Mouse (Mus musculus) thymus, postnatal 25 days (tissue): ENCODE results near the gene Arsb.
"Not testable (repeated sequence)": the region's sequence is repeated elsewhere in the genome, so short reads cannot be mapped to it uniquely, and the experiment has no call there.

Source experiments
- DNase-seq: peaks from one replicate; pipeline ENCODE4 v3.0.0; 2022

The Arsb gene

DNA sequence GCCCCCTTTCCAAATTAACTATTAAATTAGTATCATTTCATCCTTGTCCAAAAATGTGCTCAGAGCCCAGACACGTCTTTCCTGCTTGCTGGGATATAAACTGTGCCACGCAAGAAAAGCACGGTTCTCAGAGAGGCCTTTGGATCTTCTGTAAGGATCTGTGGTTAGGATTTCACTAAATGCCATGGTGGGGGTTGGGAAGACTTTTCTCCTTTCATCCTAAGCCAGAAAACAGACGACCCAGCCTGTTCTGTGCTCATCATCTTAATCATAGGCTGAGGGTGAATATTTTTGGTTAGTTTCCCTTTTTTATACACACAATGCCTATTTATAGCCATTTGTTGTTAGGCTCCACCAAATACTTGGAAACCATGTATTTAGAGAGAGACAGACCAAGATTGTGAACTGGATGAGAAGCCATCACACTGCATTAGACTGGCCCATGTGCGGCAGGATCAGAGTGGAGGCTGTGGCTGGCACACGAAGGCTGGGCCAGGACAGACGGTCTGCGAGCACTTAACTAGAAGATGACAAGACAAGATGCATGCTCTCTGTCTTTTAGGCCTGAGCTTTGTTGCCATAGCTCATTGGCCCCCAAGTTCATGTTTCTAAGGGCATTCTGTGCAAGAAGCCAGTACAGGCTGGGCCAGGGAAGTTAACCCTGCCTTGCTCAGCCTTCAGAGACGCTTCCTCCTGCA lies 153.5 kb downstream of the Arsb start:
- no peak for DNase-seq

DNA sequence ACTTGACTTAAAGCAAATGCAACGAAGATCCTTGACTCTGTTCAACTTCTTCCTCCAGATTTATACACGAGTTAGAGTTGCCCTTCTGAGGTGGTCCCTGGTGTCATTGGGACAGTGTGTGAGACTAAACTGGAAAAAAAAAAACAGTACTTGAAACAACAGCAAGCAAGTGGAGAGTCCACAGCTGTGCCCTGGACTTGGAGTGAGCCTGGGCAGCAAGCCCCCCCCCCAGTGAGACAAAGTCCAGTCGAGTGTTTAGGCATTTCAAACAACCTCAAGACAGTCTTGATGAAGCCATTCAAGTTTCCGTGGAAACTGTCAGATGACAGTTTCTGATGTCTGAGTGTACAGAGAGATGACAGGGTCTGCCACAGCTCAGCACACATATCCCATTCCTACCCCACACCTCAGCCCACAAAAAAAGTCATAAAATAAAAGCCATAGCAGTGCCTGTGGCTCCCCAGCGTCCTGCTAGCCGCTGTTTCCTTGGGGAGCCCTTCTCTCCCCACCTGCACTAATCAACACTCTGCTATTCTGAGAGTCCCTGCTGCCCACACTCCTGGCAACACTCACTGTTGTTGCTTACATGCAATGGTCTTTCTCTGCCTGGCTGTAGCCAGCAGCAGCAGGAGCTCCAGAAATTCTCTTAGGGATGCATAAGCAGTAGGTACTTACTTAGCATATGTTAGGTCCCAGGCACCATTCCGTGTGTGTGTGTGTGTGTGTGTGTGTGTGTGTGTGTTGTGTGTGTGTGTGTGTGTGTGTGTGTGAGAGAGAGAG lies 159.3 kb downstream of the Arsb start:
- no peak for DNase-seq

DNA sequence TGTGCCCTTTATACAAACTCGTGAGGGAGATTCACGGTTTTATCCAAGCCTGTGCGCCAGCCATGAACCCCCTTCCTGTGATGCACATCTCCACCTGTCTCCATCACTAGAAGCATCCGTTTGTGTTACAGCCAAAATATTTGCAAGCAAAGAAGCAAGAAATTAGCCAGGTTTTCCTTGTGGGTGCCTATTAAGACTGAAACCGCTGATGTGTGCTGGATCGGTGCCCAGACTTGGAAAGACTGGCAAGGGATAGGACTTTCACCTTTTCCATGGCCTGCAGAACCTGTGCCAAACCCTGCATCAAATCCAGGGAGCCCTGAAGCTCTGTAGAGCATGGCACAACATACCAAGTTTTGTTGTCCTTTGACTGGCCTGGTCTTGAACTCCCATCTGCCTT lies 165.0 kb downstream of the Arsb start:
- DNase-seq: no peak

DNA sequence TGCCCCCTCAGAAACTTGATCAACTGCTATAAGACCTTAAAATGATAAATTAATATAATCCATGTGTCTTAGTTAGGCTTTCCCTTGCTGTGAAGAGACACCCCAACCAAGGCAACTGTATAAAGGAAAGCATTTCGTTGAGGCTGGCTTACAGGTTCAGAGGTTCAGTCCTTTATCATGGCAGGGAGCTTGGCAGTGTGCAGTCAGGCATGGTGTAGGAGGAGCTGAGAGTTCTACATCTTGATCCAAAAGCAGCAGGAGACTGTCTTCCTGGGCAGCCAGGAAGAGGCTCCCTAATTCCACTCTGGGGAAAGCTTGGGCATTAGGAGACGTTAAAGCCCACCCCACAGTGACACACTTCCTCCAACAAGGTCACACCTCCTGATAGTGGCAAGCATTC lies 166.7 kb downstream of the Arsb start:
- DNase-seq: no peak

DNA sequence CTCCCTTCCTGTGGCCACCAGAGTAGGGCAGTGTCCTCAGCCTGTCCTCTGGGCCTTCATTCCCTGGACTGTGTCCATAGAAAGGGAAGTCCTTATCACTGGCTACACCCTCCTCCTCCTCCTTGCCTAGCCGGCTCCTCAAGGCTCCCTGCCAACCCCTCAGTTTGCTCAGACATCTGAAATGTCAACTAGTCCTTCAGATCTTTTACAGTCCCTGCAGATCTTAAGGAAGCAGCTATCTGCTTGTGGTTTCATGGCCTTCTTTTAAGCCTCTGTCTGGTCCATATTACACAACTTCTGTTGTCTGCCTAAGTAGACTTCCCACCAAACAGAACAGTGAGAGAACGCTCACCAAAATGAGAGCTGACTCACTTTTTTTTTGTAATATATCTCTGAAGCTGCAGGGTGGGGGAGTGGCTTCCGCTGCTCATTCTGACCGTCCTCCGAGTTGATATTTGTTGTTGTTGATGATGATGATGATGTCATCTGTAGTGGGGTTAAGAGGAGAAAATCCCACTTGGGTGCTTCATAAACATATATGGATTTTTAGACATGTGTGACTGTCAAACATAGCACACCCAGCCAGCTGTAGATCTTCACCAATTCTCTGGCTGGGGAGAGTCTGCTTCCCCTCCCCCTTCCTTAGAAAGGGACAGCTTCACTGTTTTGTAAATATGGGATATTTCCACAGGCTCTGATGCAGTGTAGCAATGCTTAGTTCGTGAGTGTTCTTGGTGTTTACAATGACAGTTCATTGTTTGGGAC lies 168.1 kb downstream of the Arsb start:
- DNase-seq: no peak

DNA sequence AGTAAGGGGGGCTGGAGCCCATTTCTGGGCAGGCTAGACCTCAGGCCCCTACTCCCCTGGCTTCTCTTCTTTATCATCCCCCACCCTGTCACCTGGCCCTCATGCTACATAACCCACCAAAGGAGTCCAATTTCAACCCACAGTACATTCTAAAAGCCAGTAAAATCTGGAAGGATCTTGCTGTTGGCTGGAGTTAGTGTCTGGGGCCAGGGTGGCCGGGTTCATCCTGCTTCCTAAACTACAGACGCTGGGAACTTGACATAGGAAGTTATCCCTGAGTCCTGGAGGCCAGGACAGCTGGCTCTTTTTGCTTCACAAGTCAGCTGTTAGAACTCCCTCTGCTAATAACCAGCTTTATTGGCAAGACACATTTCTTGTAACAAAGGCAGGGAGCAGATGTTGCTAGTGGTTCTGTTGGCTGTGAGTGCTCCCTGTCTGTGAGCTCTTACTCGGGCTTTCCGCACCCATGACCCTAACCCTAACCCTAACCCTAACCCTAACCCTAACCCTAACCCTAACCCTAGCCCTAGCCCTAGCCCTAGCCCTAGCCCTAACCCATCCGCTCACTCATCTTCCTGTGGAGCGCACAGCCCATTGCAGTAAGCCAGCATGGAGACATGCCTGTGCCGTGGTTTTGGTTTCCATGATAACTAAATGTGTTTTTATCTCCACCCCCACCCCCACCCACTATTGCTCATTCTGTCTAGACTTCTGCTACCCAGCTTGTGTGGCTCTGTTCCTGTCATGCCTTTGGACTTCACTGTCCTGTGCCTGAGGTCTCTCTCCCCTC lies 169.5 kb downstream of the Arsb start:
- DNase-seq: no peak

DNA sequence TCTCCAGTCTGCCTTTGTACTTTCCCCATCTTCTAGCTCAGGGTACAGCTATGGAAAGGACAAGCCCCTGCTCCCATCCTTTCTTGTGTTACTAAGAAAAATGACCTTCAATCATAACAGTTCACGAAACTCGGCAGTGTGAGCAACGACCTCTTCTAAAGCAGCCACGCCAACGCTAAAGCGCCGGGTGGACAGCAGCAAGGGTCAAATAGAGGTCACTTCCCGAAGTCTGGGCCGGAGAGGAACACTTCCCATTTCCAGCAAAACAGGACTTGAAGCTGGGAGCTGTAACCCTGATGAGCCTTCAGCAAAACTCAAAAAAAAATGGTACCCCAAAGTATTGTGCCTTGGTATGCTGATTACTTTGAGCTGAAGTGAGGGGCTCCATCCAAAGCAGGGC lies 179.6 kb downstream of the Arsb start:
- DNase-seq: no peak

DNA sequence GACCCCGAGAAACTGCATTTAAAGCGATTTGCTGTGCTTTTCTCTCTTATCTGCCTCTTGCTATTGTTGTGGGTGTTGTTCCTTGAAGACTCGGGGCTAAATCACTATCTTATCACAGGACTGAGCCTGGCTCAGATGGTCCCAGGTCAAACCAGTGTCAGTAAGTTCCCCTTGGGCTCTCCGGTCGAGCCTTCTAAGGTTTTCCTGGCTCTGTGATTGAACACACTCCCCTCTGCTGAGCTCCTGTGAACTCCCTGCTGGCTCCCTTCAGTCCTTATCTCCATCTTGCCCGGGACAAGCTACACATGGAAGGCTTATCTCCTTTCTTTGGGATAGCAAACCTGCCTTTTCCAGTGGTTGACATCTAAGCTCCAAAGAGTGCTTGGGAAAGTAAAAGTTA lies 180.1 kb downstream of the Arsb start:
- DNase-seq: no peak

DNA sequence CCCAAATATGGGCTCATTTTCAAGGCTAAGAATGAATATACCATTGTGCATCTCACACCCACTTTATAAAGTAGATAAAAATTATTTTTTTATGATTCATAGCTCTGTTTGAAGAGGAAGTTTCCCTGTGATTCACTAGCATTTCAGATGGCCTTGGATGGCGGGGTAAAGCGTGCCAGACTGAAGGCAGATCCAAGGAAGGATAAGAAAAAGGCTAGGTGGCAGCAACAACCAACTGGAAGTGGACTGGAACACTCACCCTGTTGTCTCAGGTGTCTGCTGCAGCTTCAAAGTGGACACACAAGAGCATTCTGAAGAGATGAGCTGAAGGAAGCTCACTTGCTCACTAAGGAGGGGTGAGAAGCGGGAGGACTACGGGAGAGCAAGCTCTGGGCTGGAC lies 181.0 kb downstream of the Arsb start:
- no peak for DNase-seq

DNA sequence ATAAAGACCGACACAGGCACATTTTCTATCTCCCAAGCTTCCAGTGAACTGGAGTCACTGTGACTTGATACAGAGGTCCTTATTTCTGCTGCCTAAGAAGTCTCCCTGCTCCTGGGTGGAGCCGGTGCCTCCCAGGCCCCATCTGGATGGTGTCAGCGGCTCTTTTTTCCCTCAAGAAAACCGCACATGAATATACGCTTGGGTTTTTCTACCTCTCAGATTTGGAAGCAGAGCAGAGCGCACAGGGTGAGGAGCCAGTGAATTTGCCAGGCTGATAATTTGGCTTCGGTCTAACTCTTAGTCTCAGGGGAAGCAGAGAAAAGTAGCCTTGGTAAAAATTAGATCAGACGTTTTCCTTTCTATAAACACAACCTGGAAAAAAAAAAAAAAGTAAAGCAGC lies 186.5 kb downstream of the Arsb start:
- DNase-seq: no peak

DNA sequence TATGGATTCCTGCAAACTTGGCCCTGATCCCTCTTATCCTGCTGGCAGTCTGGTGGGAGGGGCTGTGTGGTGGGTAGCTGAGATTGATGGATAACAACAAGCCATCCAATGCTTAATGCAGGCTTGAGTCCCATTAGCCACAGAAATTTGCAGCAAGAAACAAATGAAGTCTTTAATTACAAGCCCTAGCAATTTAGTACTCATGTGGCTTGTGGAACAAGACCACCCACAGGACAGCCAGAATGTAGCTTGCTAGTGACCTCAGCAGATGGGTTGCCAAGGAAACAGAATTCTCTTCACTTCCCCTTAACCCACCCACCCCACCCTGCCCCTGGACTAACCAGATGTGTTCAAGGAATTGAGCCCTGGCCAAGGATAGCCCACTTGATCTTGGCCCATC lies 194.8 kb downstream of the Arsb start:
- DNase-seq: no peak

DNA sequence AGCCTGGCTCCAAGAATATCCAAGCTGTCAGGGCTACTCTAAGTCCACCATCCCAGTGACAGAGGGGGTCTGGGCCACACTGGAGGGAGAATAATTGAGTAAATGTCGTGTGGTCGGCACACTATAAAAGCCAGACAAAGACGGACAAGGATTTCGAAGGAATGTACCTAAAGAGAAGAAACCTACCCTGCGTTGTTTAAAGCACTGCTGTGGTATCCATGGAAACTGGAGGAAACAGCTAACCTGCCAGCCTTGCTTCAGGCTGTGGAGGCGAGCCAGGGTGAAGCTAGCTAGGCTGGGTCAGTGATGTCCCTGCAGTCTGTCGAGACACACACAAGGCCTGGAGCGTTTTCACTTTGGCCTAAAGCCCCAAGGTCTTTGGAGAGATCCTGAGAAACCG lies 195.7 kb downstream of the Arsb start:
- DNase-seq: no peak

DNA sequence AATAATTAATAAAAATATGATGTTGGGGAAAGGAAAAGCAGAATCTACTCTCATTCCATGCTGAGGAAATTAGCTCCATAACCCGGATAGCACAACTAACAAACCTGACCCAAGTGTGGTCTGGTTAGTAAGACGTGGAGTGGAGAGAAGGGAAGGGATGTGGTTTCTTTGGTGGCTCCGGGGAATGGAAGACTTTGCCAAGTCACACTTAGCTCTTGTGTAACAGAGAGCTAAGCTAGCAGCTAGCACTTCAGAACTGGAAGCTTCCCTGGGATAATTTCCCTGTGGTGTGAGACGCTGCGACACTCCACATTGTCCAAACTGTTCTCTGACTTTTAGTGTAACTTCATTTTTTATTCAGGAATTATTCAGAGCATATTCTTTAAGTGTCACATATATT lies 198.7 kb downstream of the Arsb start:
- no peak for DNase-seq

DNA sequence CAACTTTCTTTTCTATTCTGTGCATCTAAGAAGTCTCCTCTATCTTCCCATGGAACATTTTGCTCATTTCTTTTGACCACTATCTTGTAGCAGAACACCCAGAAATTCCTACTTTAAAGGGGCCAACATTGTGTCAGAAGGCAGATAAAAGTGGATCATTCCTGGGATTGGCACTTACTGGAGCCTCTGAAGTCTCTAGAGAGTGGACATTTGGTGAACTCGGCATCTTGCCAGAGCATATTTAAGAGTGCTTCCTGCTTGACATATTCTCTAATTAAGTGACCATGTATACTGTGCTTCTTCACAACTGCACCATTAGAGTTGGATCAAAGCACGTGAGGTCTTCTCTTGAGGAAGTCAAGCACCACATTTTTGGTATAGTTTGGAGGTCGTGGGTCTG lies 201.0 kb downstream of the Arsb start:
- no peak for DNase-seq

DNA sequence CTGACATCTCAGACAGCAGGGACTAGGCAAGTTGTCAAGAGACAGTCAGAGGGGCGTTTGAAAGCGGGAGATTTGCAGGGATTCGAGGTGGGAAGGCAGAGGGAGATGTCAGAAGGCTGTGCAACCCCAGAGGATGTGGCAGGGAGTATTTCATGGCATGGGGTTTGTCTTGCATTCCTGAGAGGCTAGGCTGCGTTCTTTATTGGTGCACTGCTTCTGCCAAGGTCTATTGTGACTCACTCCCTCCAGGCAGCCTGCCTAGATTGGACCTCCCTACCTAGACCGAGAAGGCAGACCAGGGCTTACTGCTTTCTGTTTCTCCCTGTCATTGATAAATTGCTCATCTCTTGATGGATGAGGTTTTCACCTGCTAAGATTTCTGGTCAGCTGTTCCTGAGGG lies 204.2 kb downstream of the Arsb start:
- DNase-seq: no peak

DNA sequence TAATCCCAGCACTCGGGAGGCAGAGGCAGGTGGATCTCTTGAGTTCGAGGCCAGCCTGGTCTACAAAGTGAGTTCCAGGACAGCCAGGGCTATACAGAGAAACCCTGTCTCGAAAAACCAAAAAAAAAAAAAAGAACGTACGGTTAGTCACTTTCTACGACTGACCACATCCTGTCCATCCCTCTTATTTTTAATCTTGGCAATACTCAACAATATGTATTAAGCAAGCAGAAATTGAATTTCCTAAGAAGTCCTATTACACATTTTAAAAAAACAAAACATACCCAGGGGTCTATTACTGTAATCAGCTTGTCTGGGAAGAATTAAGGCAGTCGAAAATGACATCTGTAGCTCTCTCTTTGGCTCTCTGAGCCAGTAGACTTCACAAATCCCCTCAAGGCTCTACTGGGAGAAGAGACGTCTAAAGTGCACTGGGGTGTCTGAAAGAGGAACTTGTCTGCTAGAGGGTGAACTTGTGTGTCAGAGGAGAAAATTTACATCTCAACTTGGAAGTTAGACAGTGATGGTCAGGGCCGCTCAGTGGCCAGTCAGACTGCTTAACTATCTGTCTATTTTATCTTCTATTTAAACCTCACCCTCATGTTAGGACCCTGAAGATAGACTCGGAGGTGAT lies 205.6 kb downstream of the Arsb start:
- DNase-seq: no peak

DNA sequence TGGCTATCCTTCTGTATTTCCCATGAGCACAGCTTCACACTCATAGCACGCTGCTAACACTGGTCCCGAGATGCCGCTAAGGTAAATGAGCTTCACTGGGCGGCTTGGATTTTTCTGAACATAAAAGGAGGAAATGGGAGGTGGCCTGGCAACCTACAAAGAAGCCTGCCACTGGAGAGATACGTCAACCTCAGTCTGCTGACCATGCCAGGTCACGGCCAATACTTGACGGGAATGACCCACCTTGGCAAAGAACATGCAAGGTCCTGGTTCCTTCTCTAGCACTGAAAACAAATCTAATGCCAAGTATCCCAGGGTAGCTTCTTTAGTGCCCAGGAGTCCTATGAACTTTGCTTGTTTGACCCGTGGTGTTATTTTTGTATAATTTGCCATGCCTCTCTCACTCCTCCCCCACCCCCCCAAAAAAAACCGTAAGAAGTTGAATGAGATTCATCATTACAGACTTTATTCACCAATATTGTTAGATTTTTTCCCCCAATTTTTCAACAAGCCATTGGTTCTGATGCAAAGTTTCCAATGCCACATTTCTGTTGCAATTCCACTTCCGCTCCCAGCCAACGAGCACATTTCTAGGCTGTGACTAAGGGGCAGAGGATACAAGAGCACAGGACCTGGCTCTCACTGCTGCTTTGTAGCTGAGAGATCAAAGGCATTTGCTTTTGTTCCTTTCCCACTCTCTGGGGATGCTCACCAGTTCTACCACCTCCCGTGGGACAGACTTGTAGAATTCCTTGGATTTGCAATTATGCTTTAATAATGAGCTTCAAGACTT lies 207.5 kb downstream of the Arsb start:
- DNase-seq: no peak

DNA sequence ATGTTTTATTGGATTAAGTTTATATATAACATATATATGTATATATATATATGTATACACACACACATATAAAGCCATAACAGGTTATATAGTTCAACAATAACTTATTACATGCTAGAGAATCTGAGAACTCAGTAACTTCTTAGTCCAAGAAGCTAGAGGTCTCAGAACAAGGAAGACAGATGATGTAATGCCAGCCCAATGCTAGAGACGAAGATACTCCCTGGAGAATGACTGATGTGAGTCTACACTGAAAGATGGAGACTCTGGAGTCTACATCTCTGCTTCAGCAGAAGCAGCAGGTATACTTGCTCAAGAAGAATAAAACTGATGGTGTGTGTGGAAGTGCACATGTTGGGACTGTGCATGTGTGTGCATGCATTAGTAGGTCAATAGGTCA lies 208.3 kb downstream of the Arsb start:
- DNase-seq: no peak

DNA sequence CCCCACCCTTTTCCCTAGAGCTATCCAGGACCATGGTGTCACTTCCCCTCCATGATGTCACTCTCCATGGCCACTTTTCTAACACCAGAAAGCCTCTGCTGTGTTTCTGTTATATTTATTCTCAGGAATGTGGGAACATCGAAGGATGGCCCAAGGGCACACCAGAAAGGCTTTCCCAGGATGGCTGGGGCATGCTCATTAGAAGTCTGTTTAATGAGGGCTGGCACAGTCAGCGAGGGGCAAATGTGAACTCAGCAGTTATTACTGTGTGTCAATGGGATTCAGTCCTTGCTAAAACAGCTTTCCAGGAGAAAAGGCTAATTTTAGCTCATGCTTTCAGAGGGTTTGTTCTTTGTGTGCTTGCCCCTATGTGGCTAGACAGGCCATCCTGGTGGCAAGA lies 213.1 kb downstream of the Arsb start:
- no peak for DNase-seq

DNA sequence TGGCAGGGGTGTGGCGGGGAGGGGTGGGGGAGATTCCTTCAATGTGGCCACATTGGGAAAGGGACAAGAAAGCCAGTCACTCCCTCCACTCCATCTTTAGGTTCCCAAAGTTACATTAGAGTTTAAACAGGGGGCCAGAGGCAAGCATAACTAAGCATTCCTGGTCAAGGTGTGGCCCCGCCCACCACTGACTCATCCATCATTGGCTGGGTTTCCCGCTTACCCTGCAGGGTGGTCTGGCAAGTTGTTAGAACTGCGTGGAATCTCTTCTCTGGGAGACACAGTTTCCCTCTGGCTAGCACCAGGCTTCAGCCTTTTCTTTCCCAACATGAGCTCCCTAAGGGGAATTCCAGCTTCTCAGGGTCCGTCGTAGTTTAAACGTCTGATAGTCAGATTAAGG lies 213.8 kb downstream of the Arsb start:
- no peak for DNase-seq

DNA sequence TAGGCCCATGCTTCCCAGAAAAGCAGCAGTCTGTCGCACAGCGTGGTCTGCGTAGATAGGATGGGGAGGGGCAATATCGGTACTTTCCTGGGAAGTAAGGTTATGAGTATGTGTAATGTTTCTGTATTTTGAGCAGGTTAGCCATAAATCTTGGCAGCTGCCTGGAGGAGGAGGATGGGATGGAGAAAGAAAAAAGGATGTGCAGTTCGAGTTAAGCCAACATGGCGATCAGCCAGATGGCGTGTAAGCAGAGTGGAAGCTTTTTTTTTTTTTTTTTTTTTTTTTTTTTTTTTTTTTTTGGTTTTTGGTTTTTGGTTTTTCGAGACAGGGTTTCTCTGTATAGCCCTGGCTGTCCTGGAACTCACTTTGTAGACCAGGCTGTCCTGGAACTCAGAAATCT lies 214.3 kb downstream of the Arsb start:
- not testable (repeated sequence) for DNase-seq

DNA sequence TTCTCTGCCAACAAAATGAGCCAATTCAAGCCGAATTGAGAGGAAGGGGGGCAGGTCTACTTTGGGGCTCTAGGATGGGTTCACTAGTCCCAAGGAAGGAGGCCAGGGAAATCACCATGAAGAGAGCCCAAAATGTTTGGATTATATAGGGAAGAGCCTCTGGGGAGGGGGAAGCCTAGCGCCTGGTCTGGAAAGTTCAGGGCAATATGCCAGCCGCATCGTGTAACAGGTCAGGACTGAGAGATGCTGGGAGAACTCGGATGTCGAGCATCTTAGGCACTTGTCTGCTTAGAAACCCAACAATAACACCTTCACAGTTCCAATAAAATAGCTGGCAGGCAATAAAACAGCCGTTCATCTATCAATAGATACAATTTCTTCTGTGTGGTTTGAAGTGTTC lies 216.2 kb downstream of the Arsb start:
- DNase-seq: no peak
